In genomic region chr4:98581456-98581855, GRCm38 (mm10) we compare ENCODE assay signal across 27 mouse cellular contexts.
DNase-seq lines count a peak whose midpoint lies in the region; ATAC-seq lines count a peak whose summit lies in the region.
"Had no signal": no experiment of that assay in that cellular context is flagged by ENCODE, and none has a peak within 500 bp of the region (broad histone marks: within the 10 kb centered on the region; RNA-seq: fewer than 3 reads in every experiment).

No protein-coding gene starts in this region.

- H3K27me3 ChIP-seq in forebrain, embryonic 13.5 days = no peaks in the 10 kb centered on the region
- H3K27me3 ChIP-seq in forebrain, embryonic 10.5 days (ENCODE audit: poor library complexity, severe bottlenecking) = no peaks in the 10 kb centered on the region
- H3K27me3 ChIP-seq in midbrain, embryonic 11.5 days (ENCODE audit: control insufficient read depth, insufficient read depth, low read length) = no peaks in the 10 kb centered on the region
- no peaks in the 10 kb centered on the region for H3K27me3 ChIP-seq in midbrain, embryonic 10.5 days (ENCODE audit: low read depth, poor library complexity, severe bottlenecking)
- H3K27me3 ChIP-seq: CH12.LX; embryonic facial prominence, embryonic 12.5 days; embryonic facial prominence, embryonic 15.5 days; heart, embryonic 12.5 days; heart, embryonic 15.5 days; Patski had no signal

- no peaks in the 10 kb centered on the region for H3K9me3 ChIP-seq in forebrain, embryonic 13.5 days (replicated peaks)
- no peaks in the 10 kb centered on the region for H3K9me3 ChIP-seq in forebrain, embryonic 10.5 days
- no peaks in the 10 kb centered on the region for H3K9me3 ChIP-seq in midbrain, embryonic 11.5 days (ENCODE audit: control insufficient read depth, low read length)
- no peaks in the 10 kb centered on the region for H3K9me3 ChIP-seq in midbrain, embryonic 10.5 days (replicated peaks)
- H3K9me3 ChIP-seq: embryonic facial prominence, embryonic 12.5 days; embryonic facial prominence, embryonic 15.5 days; heart, embryonic 12.5 days; heart, embryonic 15.5 days; hindbrain, embryonic 10.5 days had no signal

- 0 out of 2 replicates have a peak overlapping the region, but pooled peaks have one; percentile 14 for H3K9ac ChIP-seq in forebrain, embryonic 13.5 days
- H3K9ac ChIP-seq in midbrain, embryonic 11.5 days (ENCODE audit: low read length) = no peak overlapping the region
- H3K9ac ChIP-seq: embryonic facial prominence, embryonic 12.5 days; embryonic facial prominence, embryonic 15.5 days; heart, embryonic 12.5 days; heart, embryonic 15.5 days; hindbrain, embryonic 14.5 days had no signal

- intact Hi-C loops in left cerebral cortex, postnatal 36 days (cut with DNase I) = no loop called here

- H3K4me1 ChIP-seq in forebrain, embryonic 13.5 days = peaks cover 33% of the 10 kb centered on the region
- peaks cover 28% of the 10 kb centered on the region for H3K4me1 ChIP-seq in forebrain, embryonic 10.5 days
- H3K4me1 ChIP-seq in midbrain, embryonic 11.5 days (ENCODE audit: control insufficient read depth, insufficient read depth, low read length) = peaks cover 3% of the 10 kb centered on the region; the same call in 1 of the 2 replicates
- peaks cover 13% of the 10 kb centered on the region; the same call in 1 of the 2 replicates for H3K4me1 ChIP-seq in midbrain, embryonic 10.5 days
- H3K4me1 ChIP-seq: embryonic facial prominence, embryonic 12.5 days; embryonic facial prominence, embryonic 15.5 days had no signal

- WGBS in forebrain, embryonic 13.5 days = 31% methylated on average over 8 of the region's 8 CpGs
- WGBS in forebrain, embryonic 10.5 days = 72% methylated on average over 8 of the region's 8 CpGs
- WGBS in midbrain, embryonic 11.5 days = 79% methylated on average over 8 of the region's 8 CpGs
- WGBS in midbrain, embryonic 10.5 days = 86% methylated on average over 8 of the region's 8 CpGs

- H3K4me2 ChIP-seq in forebrain, embryonic 13.5 days = no peak overlapping the region
- H3K4me2 ChIP-seq in midbrain, embryonic 11.5 days = no peak overlapping the region
- H3K4me2 ChIP-seq: embryonic facial prominence, embryonic 12.5 days; embryonic facial prominence, embryonic 15.5 days; heart, embryonic 12.5 days; heart, embryonic 15.5 days; hindbrain, embryonic 14.5 days had no signal

- DNase-seq in forebrain, embryonic 10.5 days (ENCODE audit: extremely low spot score, low spot score) = no peak
- DNase-seq in frontal cortex, adult 2 months (ENCODE audit: extremely low spot score in 1 of 2, low spot score in 1 of 2) = no peak
- DNase-seq in midbrain, embryonic 11.5 days (ENCODE audit: low spot score, missing footprints) = peak; percentile 31
- no peak for DNase-seq in midbrain, embryonic 10.5 days (ENCODE audit: low spot score)
- DNase-seq in left cerebral cortex, postnatal 36 days (ENCODE audit: low spot score in 2 of 2) = no peak
- DNase-seq: adrenal gland, postnatal 10 days; adrenal gland, postnatal 36 days; B cell, adult 2 months; cerebellum, adult 11 months; cerebellum, adult 9-11 months; cerebellum, postnatal 25 days; gastrocnemius, postnatal 25 days; heart, adult 18-20 months; heart, postnatal 10 days; heart, postnatal 36 days had no signal

- no peaks in the 10 kb centered on the region for H3K36me3 ChIP-seq in forebrain, embryonic 13.5 days (ENCODE audit: poor library complexity, severe bottlenecking)
- no peaks in the 10 kb centered on the region for H3K36me3 ChIP-seq in forebrain, embryonic 10.5 days (replicated peaks)
- H3K36me3 ChIP-seq in midbrain, embryonic 11.5 days (ENCODE audit: control insufficient read depth, insufficient read depth, low read length) = no peaks in the 10 kb centered on the region
- no peaks in the 10 kb centered on the region for H3K36me3 ChIP-seq in midbrain, embryonic 10.5 days
- H3K36me3 ChIP-seq: embryonic facial prominence, embryonic 12.5 days; embryonic facial prominence, embryonic 15.5 days; G1E; heart, embryonic 12.5 days; heart, embryonic 15.5 days; hindbrain, embryonic 10.5 days had no signal

- no peak overlapping the region; the same call in 1 of the 2 replicates for H3K27ac ChIP-seq in forebrain, embryonic 13.5 days
- H3K27ac ChIP-seq in forebrain, embryonic 10.5 days = no peak overlapping the region
- H3K27ac ChIP-seq in midbrain, embryonic 11.5 days (ENCODE audit: low read depth, low read length) = no peak overlapping the region
- H3K27ac ChIP-seq in midbrain, embryonic 10.5 days (replicated peaks) = no peak overlapping the region
- H3K27ac ChIP-seq: embryonic facial prominence, embryonic 12.5 days; embryonic facial prominence, embryonic 15.5 days; heart, embryonic 15.5 days; hindbrain, embryonic 10.5 days; hindbrain, embryonic 14.5 days had no signal

- no peak for ATAC-seq in forebrain, embryonic 13.5 days
- ATAC-seq in frontal cortex, adult (ENCODE audit: low TSS enrichment) = peak; percentile 53
- ATAC-seq in midbrain, embryonic 11.5 days (ENCODE audit: low FRiP score) = no peak
- ATAC-seq: intestine, postnatal 0 days; Patski had no signal

- H3K4me3 ChIP-seq in forebrain, embryonic 13.5 days = no peak overlapping the region
- H3K4me3 ChIP-seq in forebrain, embryonic 10.5 days = no peak overlapping the region
- H3K4me3 ChIP-seq in midbrain, embryonic 11.5 days (ENCODE audit: low read depth, low read length) = no peak overlapping the region
- no peak overlapping the region for H3K4me3 ChIP-seq in midbrain, embryonic 10.5 days
- H3K4me3 ChIP-seq: embryonic facial prominence, embryonic 12.5 days; embryonic facial prominence, embryonic 15.5 days; heart, embryonic 12.5 days; heart, embryonic 15.5 days; hindbrain, embryonic 10.5 days had no signal
